Mouse (Mus musculus) regulatory T cell (primary cell): ENCODE data around the gene Selenow.

Source experiments
- in situ Hi-C: fragments of 300-600 bp; cut with MboI, MseI; formaldehyde crosslinking; loops from one replicate; pipeline ENCODE4 v1.15.1; 2025; ENCODE audit warnings: high pct_unique_total_duplicates

Selenow gene

GRCm38 (mm10) chr7:15905861-15906260 is 16.3 kb downstream of the Selenow start:
- in situ Hi-C loops, result loop anchor here (10.0 kb wide), 1 partner anchor 1169 kb away; the partner anchor contains the start of gene Psg16

- in situ Hi-C loops, result loop anchor here (10.0 kb wide), 1 partner anchor 1173 kb away; the partner anchor contains the start of gene Psg16
These were observed 20.7 kb downstream of the Selenow start for GRCm38 (mm10) chr7:15901366-15902048.

GRCm38 (mm10) chr7:15894251-15894650 is 28.0 kb downstream of the Selenow start:
- in situ Hi-C loops, result loop anchor here (25.0 kb wide), 1 partner anchor 657 kb away; no protein-coding TSS in a partner anchor

GRCm38 (mm10) chr7:15884127-15884526 is 38.1 kb downstream of the Selenow start:
- in situ Hi-C loops, result loop anchor here (25.0 kb wide), 1 partner anchor 647 kb away; no protein-coding TSS in a partner anchor

- in situ Hi-C loops, result loop anchor here (25.0 kb wide), 1 partner anchor 645 kb away; no protein-coding TSS in a partner anchor
These were observed 39.9 kb downstream of the Selenow start, which contains the start of gene Crxos for GRCm38 (mm10) chr7:15882317-15882716. Gene Crxos, plus strand, starts transcription at chr7:15882617.

- in situ Hi-C loops, result loop anchor here (25.0 kb wide), 1 partner anchor 645 kb away; no protein-coding TSS in a partner anchor
These were observed 40.4 kb downstream of the Selenow start for GRCm38 (mm10) chr7:15881831-15882230.

- in situ Hi-C loops, result loop anchor here (25.0 kb wide), 1 partner anchor 644 kb away; no protein-coding TSS in a partner anchor
These were observed 40.8 kb downstream of the Selenow start for GRCm38 (mm10) chr7:15881388-15881787.

GRCm38 (mm10) chr7:15879756-15880155 is 42.4 kb downstream of the Selenow start, which contains the start of gene Crx:
Gene Crx, minus strand, starts transcription at chr7:15879968.
- in situ Hi-C loops, result loop anchor here (25.0 kb wide), 1 partner anchor 642 kb away; no protein-coding TSS in a partner anchor
